In genomic region chr2:77528079-77528752, GRCm38 (mm10) we compare ENCODE assay signal across 31 mouse cellular contexts.
A peak's percentile ranks its signal among the peaks of the same experiment; 100 is the strongest.
DNase-seq lines count a peak whose midpoint lies in the region; ATAC-seq and TF ChIP-seq lines count a peak whose summit lies in the region.
"Had no signal": no experiment of that assay in that cellular context is flagged by ENCODE, and none has a peak within 500 bp of the region (broad histone marks: within the 10 kb centered on the region; RNA-seq: fewer than 3 reads in every experiment).

No protein-coding gene starts in this region.

- ATAC-seq in cerebellum, adult (ENCODE audit: insufficient number of reproducible peaks, low FRiP score, low TSS enrichment) = peak; percentile 56; the same call in 1 of the 2 replicates
- no peak; the same call in 1 of the 2 replicates for ATAC-seq in heart, postnatal 0 days (ENCODE audit: insufficient read depth, low read depth)
- ATAC-seq in kidney, postnatal 0 days (replicated peaks; ENCODE audit: low FRiP score, low read depth) = no peak
- ATAC-seq: activated CD4-positive, CD25-positive, alpha-beta regulatory T cell, adult 4 months; forebrain, postnatal 0 days; midbrain, embryonic 13.5 days had no signal

- no peak overlapping the region for H3K9ac ChIP-seq in heart, postnatal 0 days (replicated peaks; ENCODE audit: low read depth, low read length)
- 0 out of 2 replicates have a peak overlapping the region, but pooled peaks have one; percentile 19 for H3K9ac ChIP-seq in kidney, postnatal 0 days (ENCODE audit: low read depth, low read length)
- H3K9ac ChIP-seq: embryonic facial prominence, embryonic 15.5 days; forebrain, embryonic 12.5 days; forebrain, postnatal 0 days; hindbrain, embryonic 13.5 days; liver, embryonic 14.5 days; midbrain, embryonic 13.5 days; neural tube, embryonic 13.5 days had no signal

- H3K36me3 ChIP-seq in heart, embryonic 10.5 days = no peaks in the 10 kb centered on the region
- H3K36me3 ChIP-seq in heart, postnatal 0 days (replicated peaks; ENCODE audit: control insufficient read depth, insufficient read depth, low read length) = no peaks in the 10 kb centered on the region
- H3K36me3 ChIP-seq in kidney, postnatal 0 days (ENCODE audit: insufficient read depth, low read length) = no peaks in the 10 kb centered on the region
- H3K36me3 ChIP-seq: embryonic facial prominence, embryonic 10.5 days; embryonic facial prominence, embryonic 15.5 days; forebrain, embryonic 12.5 days; hindbrain, embryonic 13.5 days; midbrain, embryonic 13.5 days; neural tube, embryonic 13.5 days had no signal

- no peak for DNase-seq in cerebellum, postnatal 25 days
- DNase-seq in heart, embryonic 10.5 days (ENCODE audit: low spot score) = no peak
- DNase-seq in heart, postnatal 36 days = no peak
- no peak for DNase-seq in heart, postnatal 0 days (ENCODE audit: low spot score)
- no peak for DNase-seq in heart, postnatal 25 days (ENCODE audit: low spot score)
- DNase-seq in kidney, postnatal 0 days (ENCODE audit: low spot score) = no peak
- no peak for DNase-seq in kidney, postnatal 4 days
- DNase-seq: adrenal gland, adult 2 months; adrenal gland, postnatal 36 days; cerebellum, adult 2 months; cerebellum, postnatal 14 days; forebrain, postnatal 0 days; gastrocnemius, postnatal 36 days; kidney, adult 9 months; layer of hippocampus, postnatal 36 days; left cerebral cortex, postnatal 4 days; lung, adult 2 months; lung, postnatal 10 days; thymus, adult 2 months; thymus, postnatal 36 days had no signal

- no peaks in the 10 kb centered on the region for H3K27me3 ChIP-seq in heart, embryonic 10.5 days (ENCODE audit: insufficient read depth, poor library complexity, severe bottlenecking)
- no peaks in the 10 kb centered on the region for H3K27me3 ChIP-seq in heart, postnatal 0 days (ENCODE audit: control insufficient read depth, insufficient read depth, low read length)
- H3K27me3 ChIP-seq in kidney, postnatal 0 days (ENCODE audit: insufficient read depth, low read length) = no peaks in the 10 kb centered on the region
- H3K27me3 ChIP-seq: CH12.LX; embryonic facial prominence, embryonic 15.5 days; forebrain, embryonic 12.5 days; hindbrain, embryonic 13.5 days; midbrain, embryonic 13.5 days; neural tube, embryonic 13.5 days had no signal

- WGBS in heart, embryonic 10.5 days = 72% methylated on average over 7 of the region's 7 CpGs
- 48% methylated on average over 7 of the region's 7 CpGs for WGBS in heart, postnatal 0 days
- WGBS in kidney, postnatal 0 days = 58% methylated on average over 7 of the region's 7 CpGs

- H3K9me3 ChIP-seq in heart, embryonic 10.5 days = no peaks in the 10 kb centered on the region
- H3K9me3 ChIP-seq in heart, postnatal 0 days (replicated peaks; ENCODE audit: control insufficient read depth, low read length) = no peaks in the 10 kb centered on the region
- no peaks in the 10 kb centered on the region for H3K9me3 ChIP-seq in kidney, postnatal 0 days (replicated peaks; ENCODE audit: low read length)
- H3K9me3 ChIP-seq: embryonic facial prominence, embryonic 10.5 days; embryonic facial prominence, embryonic 15.5 days; forebrain, embryonic 12.5 days; hindbrain, embryonic 13.5 days; midbrain, embryonic 13.5 days; neural tube, embryonic 13.5 days had no signal

- TF ChIP-seq CTCF in heart, postnatal 0 days (IDR thresholded peaks at IDR 0.05; ENCODE audit: low read depth) = no peak
- TF ChIP-seq CTCF in kidney, postnatal 0 days (IDR thresholded peaks at IDR 0.05; ENCODE audit: low read depth) = no peak

- no peak for TF ChIP-seq EP300 in heart, postnatal 0 days (IDR thresholded peaks at IDR 0.05; ENCODE audit: low read depth)

- peak overlapping the region; percentile 56; the same call in 1 of the 2 replicates for H3K27ac ChIP-seq in heart, embryonic 10.5 days
- peak overlapping the region; percentile 50 for H3K27ac ChIP-seq in heart, postnatal 0 days (ENCODE audit: low read depth)
- no peak overlapping the region for H3K27ac ChIP-seq in kidney, postnatal 0 days
- H3K27ac ChIP-seq: embryonic facial prominence, embryonic 10.5 days; embryonic facial prominence, embryonic 15.5 days; forebrain, embryonic 12.5 days; hindbrain, embryonic 13.5 days; liver, embryonic 14.5 days; macrophage; midbrain, embryonic 13.5 days; neural tube, embryonic 13.5 days had no signal

- intact Hi-C loops in heart, postnatal 36 days (cut with DNase I) = no loop called here
- intact Hi-C loops in heart, postnatal 25 days (cut with DNase I) = no loop called here

- H3K4me2 ChIP-seq in heart, postnatal 0 days (ENCODE audit: low read depth, low read length) = no peak overlapping the region
- H3K4me2 ChIP-seq in kidney, postnatal 0 days (ENCODE audit: low read length) = no peak overlapping the region
- H3K4me2 ChIP-seq: embryonic facial prominence, embryonic 15.5 days; forebrain, embryonic 12.5 days; hindbrain, embryonic 13.5 days; midbrain, embryonic 13.5 days; neural tube, embryonic 13.5 days had no signal

- peaks cover 18% of the 10 kb centered on the region for H3K4me1 ChIP-seq in heart, embryonic 10.5 days
- H3K4me1 ChIP-seq in heart, postnatal 0 days (ENCODE audit: control insufficient read depth, insufficient read depth) = peaks cover 19% of the 10 kb centered on the region
- no peaks in the 10 kb centered on the region for H3K4me1 ChIP-seq in kidney, postnatal 0 days (replicated peaks; ENCODE audit: insufficient read depth, low read length)
- H3K4me1 ChIP-seq: embryonic facial prominence, embryonic 10.5 days; embryonic facial prominence, embryonic 15.5 days; forebrain, embryonic 12.5 days; hindbrain, embryonic 13.5 days; midbrain, embryonic 13.5 days; neural tube, embryonic 13.5 days had no signal

- H3K4me3 ChIP-seq in heart, embryonic 10.5 days = no peak overlapping the region
- H3K4me3 ChIP-seq in heart, postnatal 0 days (ENCODE audit: low read depth, low read length) = no peak overlapping the region
- no peak overlapping the region for H3K4me3 ChIP-seq in kidney, postnatal 0 days (replicated peaks; ENCODE audit: low read depth, low read length)
- H3K4me3 ChIP-seq: embryonic facial prominence, embryonic 10.5 days; embryonic facial prominence, embryonic 15.5 days; forebrain, embryonic 12.5 days; hindbrain, embryonic 13.5 days; midbrain, embryonic 13.5 days; neural tube, embryonic 13.5 days had no signal
